Mouse (Mus musculus) stomach, embryonic 14.5 days (tissue): ENCODE measurements around the gene Dqx1. TPM values are rescaled to one million over a fixed set of nuclear protein-coding genes. Genes with fewer than 3 reads are reported as not detected.
A peak's percentile ranks its signal among the peaks of the same experiment; 100 is the strongest.

Experiments
- ATAC-seq: fragments of 200-750 bp; cut with Nextera tagmentation; 2 replicates; pipeline ENCODE4 v1.8.0; 2017; ENCODE audit warnings: low read depth, moderate TSS enrichment; ENCODE audit not compliant: insufficient number of reproducible peaks, insufficient read depth, low FRiP score
- H3K27ac ChIP-seq: fragments of 300-500 bp; sonication (generic); 2 replicates; pipeline ENCODE4 v1.5.1; 2014; ENCODE audit warnings: mild to moderate bottlenecking, low read length, moderate library complexity, mixed read lengths
- H3K27me3 ChIP-seq: fragments of 300-500 bp; sonication (generic); 2 replicates; pipeline ENCODE4 v1.6.1; 2014; ENCODE audit warnings: low read length, control low read depth, mixed read lengths; ENCODE audit not compliant: control insufficient read depth, insufficient read depth
- H3K36me3 ChIP-seq: fragments of 300-500 bp; sonication (generic); 2 replicates; pipeline ENCODE4 v1.6.1; 2014; ENCODE audit warnings: mild to moderate bottlenecking, control low read depth, low read length, moderate library complexity, mixed read lengths; ENCODE audit not compliant: control insufficient read depth, insufficient read depth
- H3K4me1 ChIP-seq: fragments of 300-500 bp; sonication (generic); 2 replicates; pipeline ENCODE4 v1.6.1; 2014; ENCODE audit warnings: low read length, control low read depth, mixed read lengths; ENCODE audit not compliant: control insufficient read depth, insufficient read depth
- H3K4me2 ChIP-seq: fragments of 300-500 bp; sonication (generic); replicated peaks from 2 replicates; pipeline ENCODE4 v1.6.1; 2014; ENCODE audit warnings: low read depth, low read length, control low read depth
- H3K4me3 ChIP-seq: fragments of 300-500 bp; sonication (generic); 2 replicates; pipeline ENCODE4 v1.5.1; 2014; ENCODE audit warnings: low read depth, low read length, control low read depth
- H3K9ac ChIP-seq: fragments of 300-500 bp; sonication (generic); replicated peaks from 2 replicates; pipeline ENCODE4 v1.6.1; 2014; ENCODE audit warnings: low read depth, mild to moderate bottlenecking, control low read depth, low read length, moderate library complexity, mixed read lengths
- H3K9me3 ChIP-seq: fragments of 300-500 bp; sonication (generic); 2 replicates; pipeline ENCODE4 v1.6.1; 2016; ENCODE audit warnings: low read depth, low read length, control low read depth; ENCODE audit not compliant: control insufficient read depth
- WGBS: fragments of 180-500 bp; shearing (Covaris S2); extraction: QIAGEN DNeasy Blood & Tissue Kit; methylation state at CpG from one replicate; pipeline ENCODE4 v1.1.7; 2014; 5-methylcytosine and 5-hydroxymethylcytosine counted together
- polyA plus RNA-seq: library from polyadenylated mRNA; unstranded; fragments of >200 nt; fragmentation: Nextera tagmentation; extraction: Ambion mirVana; gene quantifications from 2 replicates; pipeline ENCODE4 v1.2.1, GENCODE M21; 2014

Dqx1 gene
- polyA plus RNA-seq, 1 experiment from 2014 or later: 4.2 TPM

GRCm38 (mm10) chr6:83038496-83039012 is 19.1 kb upstream of the Dqx1 start:
- Histone ChIP-seq H3K36me3 (no peaks in the 10 kb centered on the region), H3K27me3 (no peaks in the 10 kb centered on the region), H3K4me2 (peak overlapping the region; percentile 45), H3K4me1 (peaks cover 17% of the 10 kb centered on the region; the same call in 1 of the 2 replicates), H3K9ac (no peak overlapping the region), H3K9me3 (no peaks in the 10 kb centered on the region), H3K27ac (no peak overlapping the region), H3K4me3 (peak overlapping the region; percentile 5; the same call in 1 of the 2 replicates)
- ATAC-seq: peak; percentile 73
- 15% methylated on average over 24 of the region's 24 CpGs for WGBS

DNA sequence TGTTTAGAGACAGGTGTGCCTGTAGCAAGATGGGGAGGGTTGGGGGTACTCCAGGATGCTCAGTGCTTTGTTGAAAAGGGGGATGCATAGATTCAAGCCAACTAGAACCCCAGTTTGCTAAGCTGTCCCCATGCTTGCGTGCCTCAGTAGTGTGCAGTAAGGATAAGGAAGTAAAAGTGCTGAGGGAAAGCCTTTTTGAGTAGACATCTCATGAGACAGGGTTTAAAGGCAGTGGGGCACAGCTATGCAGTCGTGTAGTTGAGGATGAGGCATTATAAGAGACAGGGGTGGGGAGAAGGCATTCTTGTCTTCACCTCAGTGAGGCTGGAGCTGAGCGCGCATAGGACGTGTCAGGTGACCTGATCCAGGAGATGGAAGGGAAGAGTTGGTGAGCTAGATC is 17.0 kb upstream of the Dqx1 start:
- Histone ChIP-seq H3K27ac (no peak overlapping the region), H3K9ac (no peak overlapping the region), H3K36me3 (no peaks in the 10 kb centered on the region), H3K4me2 (no peak overlapping the region), H3K4me1 (0 out of 2 replicates have a peak, but pooled peaks cover 10% of the 10 kb centered on the region), H3K9me3 (no peaks in the 10 kb centered on the region), H3K27me3 (no peaks in the 10 kb centered on the region), H3K4me3 (no peak overlapping the region)
- WGBS: 78% methylated on average over 5 of the region's 5 CpGs
- no peak for ATAC-seq

GRCm38 (mm10) chr6:83043561-83043960 is 14.1 kb upstream of the Dqx1 start:
- no peaks in the 10 kb centered on the region for H3K9me3 ChIP-seq
- 0 out of 2 replicates have a peak, but pooled peaks cover 4% of the 10 kb centered on the region for H3K4me1 ChIP-seq
- no peak overlapping the region for H3K4me2 ChIP-seq
- H3K4me3 ChIP-seq: no peak overlapping the region
- WGBS: 53% methylated on average over 6 of the region's 6 CpGs
- H3K27ac ChIP-seq: no peak overlapping the region
- no peak overlapping the region for H3K9ac ChIP-seq
- no peaks in the 10 kb centered on the region for H3K36me3 ChIP-seq
- H3K27me3 ChIP-seq: no peaks in the 10 kb centered on the region
- ATAC-seq: no peak

- Histone ChIP-seq H3K4me1 (no peaks in the 10 kb centered on the region), H3K9ac (no peak overlapping the region), H3K4me2 (no peak overlapping the region), H3K27ac (no peak overlapping the region), H3K27me3 (no peaks in the 10 kb centered on the region), H3K36me3 (no peaks in the 10 kb centered on the region), H3K4me3 (no peak overlapping the region), H3K9me3 (no peaks in the 10 kb centered on the region)
- ATAC-seq: no peak
- 91% methylated on average over 5 of the region's 5 CpGs for WGBS
Measured at GRCm38 (mm10) chr6:83043993-83044392, 13.7 kb upstream of the Dqx1 start.

GRCm38 (mm10) chr6:83044742-83045141 is 12.9 kb upstream of the Dqx1 start:
- ATAC-seq: no peak

DNA sequence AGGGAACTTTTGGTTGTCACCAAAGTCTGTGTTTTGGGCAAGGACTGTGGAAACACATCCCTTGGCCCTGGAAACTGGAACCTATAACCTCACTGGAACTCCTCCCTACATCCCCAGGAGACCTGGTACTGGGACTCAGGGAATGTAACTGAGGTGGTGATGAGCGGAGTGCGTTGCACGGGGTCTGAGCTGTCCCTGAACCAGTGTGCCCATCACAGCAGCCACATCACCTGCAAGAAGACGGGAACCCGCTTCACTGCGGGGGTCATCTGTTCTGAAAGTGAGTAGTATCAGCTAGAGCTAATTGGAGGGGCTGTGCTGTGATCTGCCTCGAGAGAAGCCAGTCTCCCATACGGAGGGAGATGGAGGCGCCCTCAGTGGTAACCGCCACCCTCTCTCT is 8.3 kb upstream of the Dqx1 start:
- H3K27me3 ChIP-seq: no peaks in the 10 kb centered on the region
- H3K4me1 ChIP-seq: peaks cover 10% of the 10 kb centered on the region
- H3K4me3 ChIP-seq: no peak overlapping the region
- 70% methylated on average over 10 of the region's 10 CpGs for WGBS
- no peak overlapping the region for H3K9ac ChIP-seq
- no peak for ATAC-seq
- peaks cover 5% of the 10 kb centered on the region; the same call in 1 of the 2 replicates for H3K36me3 ChIP-seq
- H3K4me2 ChIP-seq: no peak overlapping the region
- no peak overlapping the region for H3K27ac ChIP-seq
- no peaks in the 10 kb centered on the region for H3K9me3 ChIP-seq

More at GRCm38 (mm10) chr6:83044742-83045141, 12.9 kb upstream of the Dqx1 start:
- Histone ChIP-seq H3K27ac (no peak overlapping the region), H3K4me3 (no peak overlapping the region), H3K36me3 (no peaks in the 10 kb centered on the region), H3K9ac (no peak overlapping the region), H3K4me2 (no peak overlapping the region), H3K9me3 (no peaks in the 10 kb centered on the region), H3K27me3 (no peaks in the 10 kb centered on the region), H3K4me1 (no peaks in the 10 kb centered on the region)
- WGBS: 78% methylated on average over 9 of the region's 9 CpGs

- no peaks in the 10 kb centered on the region for H3K9me3 ChIP-seq
- ATAC-seq: no peak
- H3K27ac ChIP-seq: peak overlapping the region; percentile 72
- no peaks in the 10 kb centered on the region for H3K27me3 ChIP-seq
- peaks cover 13% of the 10 kb centered on the region for H3K36me3 ChIP-seq
- under 1% methylated on average over 26 of the region's 26 CpGs for WGBS
- peak overlapping the region; percentile 94 for H3K4me2 ChIP-seq
- H3K9ac ChIP-seq: peak overlapping the region; percentile 93
- peak overlapping the region; percentile 98 for H3K4me3 ChIP-seq
- peaks cover 20% of the 10 kb centered on the region for H3K4me1 ChIP-seq
Measured at GRCm38 (mm10) chr6:83053136-83053960, 4.3 kb upstream of the Dqx1 start.

DNA sequence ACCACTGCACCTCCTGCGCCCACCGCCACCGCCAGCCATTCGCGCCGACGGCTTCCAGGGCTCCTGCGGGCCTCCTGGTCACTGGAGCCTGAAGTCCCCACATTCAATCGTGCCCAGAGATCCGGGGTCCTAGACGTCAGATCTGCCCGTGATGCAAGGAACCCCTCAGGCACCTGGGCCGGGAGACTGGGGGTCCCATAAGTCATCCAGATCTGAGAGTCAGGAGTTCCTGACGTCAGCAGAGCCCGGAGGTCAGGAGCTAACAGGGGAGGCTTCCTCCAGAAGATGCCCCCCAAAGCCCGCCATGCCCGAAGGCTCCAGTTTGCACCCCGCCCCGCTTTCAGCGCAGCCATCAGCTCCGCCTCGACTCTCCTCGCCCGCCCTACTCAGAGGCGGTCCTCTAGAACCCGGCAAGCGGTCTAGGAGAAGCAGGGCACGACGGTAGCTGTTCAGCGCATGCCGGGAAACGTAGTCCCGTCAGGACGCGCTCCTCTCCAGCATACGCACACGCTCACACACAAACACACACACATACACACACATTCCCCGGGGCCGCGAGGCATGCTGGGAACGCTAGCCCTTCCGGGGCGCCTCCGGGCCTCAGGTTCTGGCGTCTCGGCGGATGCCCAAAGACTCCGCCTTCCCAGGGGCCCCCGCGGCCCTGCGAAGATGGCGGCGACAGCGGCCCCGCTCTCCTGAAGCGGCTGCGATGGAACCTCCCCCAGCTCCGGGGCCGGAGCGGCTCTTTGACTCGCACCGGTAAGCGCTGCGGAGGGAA is 3.4 kb upstream of the Dqx1 start, which contains the start of gene Aup1:
Gene Aup1 (plus strand): TSS at position 448 of the 778 bp plus-strand sequence.
- H3K27ac ChIP-seq: peak within 1 kb of the TSS; percentile 78
- peaks cover 13% of the 10 kb centered on the region for H3K36me3 ChIP-seq
- H3K4me1 ChIP-seq: peaks cover 20% of the 10 kb centered on the region
- no peaks in the 10 kb centered on the region for H3K9me3 ChIP-seq
- peak within 1 kb of the TSS; percentile 93 for H3K9ac ChIP-seq
- H3K27me3 ChIP-seq: no peaks in the 10 kb centered on the region
- WGBS: under 1% methylated on average over 59 of the region's 64 CpGs
- peak within 1 kb of the TSS; percentile 94 for H3K4me2 ChIP-seq
- peak within 1 kb of the TSS; percentile 98 for H3K4me3 ChIP-seq
- peak; percentile 96 for ATAC-seq
